Mouse (Mus musculus) embryonic facial prominence, embryonic 15.5 days (tissue): ENCODE measurements around the gene Slc30a2. TPM values are rescaled to one million over a fixed set of nuclear protein-coding genes. Genes with fewer than 3 reads are reported as not detected.

Source experiments
- ATAC-seq: fragments of 200-750 bp; cut with Nextera tagmentation; 2 replicates; pipeline ENCODE4 v1.8.0; 2017; ENCODE audit warnings: low read depth, moderate TSS enrichment; ENCODE audit not compliant: insufficient number of reproducible peaks, low FRiP score, low TSS enrichment
- H3K27ac ChIP-seq: fragments of 300-500 bp; sonication (generic); replicated peaks from 2 replicates; pipeline ENCODE4 v1.5.1; 2015; ENCODE audit warnings: mild to moderate bottlenecking, inconsistent platforms
- H3K27me3 ChIP-seq: fragments of 300-500 bp; sonication (generic); 2 replicates; pipeline ENCODE4 v1.6.1; 2015; ENCODE audit warnings: inconsistent platforms
- H3K36me3 ChIP-seq: fragments of 300-500 bp; sonication (generic); 2 replicates; pipeline ENCODE4 v1.6.1; 2015; ENCODE audit warnings: mild to moderate bottlenecking, inconsistent platforms
- H3K4me1 ChIP-seq: fragments of 300-500 bp; sonication (generic); 2 replicates; pipeline ENCODE4 v1.6.1; 2015; ENCODE audit warnings: inconsistent platforms
- H3K4me2 ChIP-seq: fragments of 300-500 bp; sonication (generic); replicated peaks from 2 replicates; pipeline ENCODE4 v1.6.1; 2015; ENCODE audit warnings: mild to moderate bottlenecking, inconsistent platforms
- H3K4me3 ChIP-seq: fragments of 300-500 bp; sonication (generic); replicated peaks from 2 replicates; pipeline ENCODE4 v1.5.1; 2015; ENCODE audit warnings: mild to moderate bottlenecking, inconsistent platforms
- H3K9ac ChIP-seq: fragments of 300-500 bp; sonication (generic); 2 replicates; pipeline ENCODE4 v1.6.1; 2015; ENCODE audit warnings: inconsistent platforms
- H3K9me3 ChIP-seq: fragments of 300-500 bp; sonication (generic); replicated peaks from 2 replicates; pipeline ENCODE4 v1.6.1; 2016; ENCODE audit warnings: inconsistent platforms
- WGBS: fragments of 180-500 bp; shearing (Covaris S2); methylation state at CpG from one replicate; pipeline ENCODE4 v1.1.7; 2015; 5-methylcytosine and 5-hydroxymethylcytosine counted together
- polyA plus RNA-seq: library from polyadenylated mRNA; unstranded; fragments of >200 nt; fragmentation: Nextera tagmentation; extraction: Ambion mirVana; gene quantifications from 2 replicates; pipeline ENCODE4 v1.2.1, GENCODE M21; 2015

The Slc30a2 gene
- polyA plus RNA-seq, 1 experiment from 2014 or later = 2.3 TPM

- WGBS = 29% methylated on average over 5 of the region's 5 CpGs
- H3K4me3 ChIP-seq = no peak overlapping the region
- H3K9ac ChIP-seq = no peak overlapping the region
- H3K4me2 ChIP-seq = no peak overlapping the region
- H3K9me3 ChIP-seq = no peaks in the 10 kb centered on the region
- H3K36me3 ChIP-seq = no peaks in the 10 kb centered on the region
- H3K4me1 ChIP-seq = peaks cover 36% of the 10 kb centered on the region
- no peak for ATAC-seq
- H3K27ac ChIP-seq = no peak overlapping the region
- H3K27me3 ChIP-seq = no peaks in the 10 kb centered on the region
These were observed 57.2 kb downstream of the Slc30a2 start for GRCm38 (mm10) chr4:134400206-134400605.

DNA sequence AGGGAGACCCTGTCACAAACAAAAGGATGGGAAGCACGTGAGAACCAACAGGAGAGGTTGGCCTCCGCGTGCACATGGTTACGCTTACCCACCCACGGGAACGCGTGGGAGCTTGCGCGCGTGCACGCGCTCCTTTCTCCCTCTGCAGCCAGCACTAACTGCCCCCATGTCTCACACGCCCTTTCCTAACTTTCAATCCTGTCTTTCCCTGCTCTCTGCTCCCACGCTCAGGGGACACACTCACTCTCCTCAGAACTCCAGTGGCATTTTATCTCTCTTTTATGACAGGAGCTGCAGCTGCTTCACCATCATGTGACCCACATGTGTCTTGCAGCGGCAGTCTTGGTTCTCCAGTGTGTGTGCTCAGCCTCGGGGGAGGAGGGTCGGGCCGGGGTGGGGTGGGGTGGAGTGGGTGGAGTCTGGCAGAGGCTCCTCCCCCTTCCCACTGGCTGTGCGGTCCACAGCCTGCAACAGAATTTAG lies 58.2 kb downstream of the Slc30a2 start:
- Histone ChIP-seq H3K4me2 (peak overlapping the region; percentile 82), H3K36me3 (0 out of 2 replicates have a peak, but pooled peaks cover 4% of the 10 kb centered on the region), H3K27ac (peak overlapping the region; percentile 58), H3K9ac (0 out of 2 replicates have a peak overlapping the region, but pooled peaks have one; percentile 3), H3K27me3 (no peaks in the 10 kb centered on the region), H3K4me1 (peaks cover 36% of the 10 kb centered on the region), H3K9me3 (no peaks in the 10 kb centered on the region), H3K4me3 (peak overlapping the region; percentile 39)
- 3% methylated on average over 19 of the region's 19 CpGs for WGBS
- peak; percentile 82 for ATAC-seq

DNA sequence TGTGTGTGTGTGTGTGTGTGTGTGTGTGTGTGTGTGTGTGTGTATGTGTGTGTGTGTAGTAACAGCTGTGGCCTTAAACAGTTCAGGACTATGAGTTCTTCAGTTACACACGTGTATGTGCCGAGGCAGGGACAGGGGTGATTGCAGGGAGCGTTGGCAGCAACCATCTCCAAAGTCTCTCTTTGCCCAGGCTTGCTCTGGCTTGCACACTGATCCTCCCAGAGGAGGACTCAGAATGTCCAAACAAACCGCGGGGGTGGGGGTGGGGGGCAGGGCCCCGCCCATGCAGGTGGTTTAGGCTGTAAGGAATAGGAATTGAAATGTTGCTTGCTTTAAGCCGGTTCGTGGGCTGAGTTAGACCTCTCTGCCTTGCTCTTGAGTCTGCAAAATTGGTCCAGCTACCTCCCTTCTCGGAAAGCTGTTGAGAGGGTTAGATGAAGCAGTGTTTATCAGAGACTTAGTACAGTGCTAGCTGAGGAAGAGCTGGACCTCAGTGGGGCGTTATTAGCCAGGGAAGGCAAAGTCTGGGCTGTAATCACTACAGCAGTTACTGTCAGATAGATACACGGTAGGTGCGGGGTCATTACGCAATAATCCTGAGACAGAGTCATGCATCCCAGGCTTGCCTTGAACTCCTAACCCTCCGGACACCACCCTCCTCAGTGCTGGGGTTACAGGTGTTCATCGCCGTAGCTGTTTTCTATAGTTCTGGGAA lies 59.0 kb downstream of the Slc30a2 start:
- 0 out of 2 replicates have a peak, but pooled peaks cover 4% of the 10 kb centered on the region for H3K36me3 ChIP-seq
- H3K27ac ChIP-seq = peak overlapping the region; percentile 58
- H3K9me3 ChIP-seq = no peaks in the 10 kb centered on the region
- ATAC-seq = peak; percentile 49; the same call in 1 of the 2 replicates
- peaks cover 35% of the 10 kb centered on the region for H3K4me1 ChIP-seq
- WGBS = 51% methylated on average over 16 of the region's 16 CpGs
- H3K4me2 ChIP-seq = peak overlapping the region; percentile 82
- no peak overlapping the region for H3K9ac ChIP-seq
- H3K27me3 ChIP-seq = no peaks in the 10 kb centered on the region
- peak overlapping the region; percentile 39; the same call in 1 of the 2 replicates for H3K4me3 ChIP-seq

DNA sequence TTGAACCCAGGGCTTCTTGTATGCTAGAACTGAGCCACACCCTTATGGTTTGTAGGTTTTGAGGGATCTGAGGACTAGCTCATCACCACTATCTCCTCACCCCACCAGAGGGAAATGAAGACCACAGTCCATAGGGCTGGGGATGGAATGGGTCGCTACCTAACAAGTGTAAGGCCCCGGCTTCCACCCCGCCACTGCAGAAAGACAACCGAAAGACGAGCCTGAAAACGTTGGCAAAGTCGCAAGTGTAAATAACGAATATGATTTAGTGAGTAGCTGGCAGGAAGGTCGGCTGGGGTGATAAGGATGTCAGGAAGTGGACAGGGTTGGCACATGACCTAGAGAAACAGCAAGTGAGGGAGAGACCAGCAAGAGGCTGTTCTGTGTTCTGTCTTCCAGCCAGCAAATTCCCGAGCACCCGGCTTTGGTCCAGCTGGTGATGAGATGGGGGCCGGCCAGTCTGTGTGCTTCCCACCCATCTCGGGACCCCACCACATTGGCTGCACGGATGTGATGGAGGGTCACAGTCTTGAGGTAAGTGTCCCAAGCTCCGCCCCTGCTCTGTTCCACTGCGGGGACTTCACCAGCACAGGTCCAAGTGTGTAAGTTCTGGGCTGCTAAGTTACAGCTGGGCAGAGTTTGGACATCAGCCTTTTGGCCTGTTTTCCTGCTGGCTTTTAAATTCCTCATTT lies 59.7 kb downstream of the Slc30a2 start:
- H3K4me2 ChIP-seq = no peak overlapping the region
- no peaks in the 10 kb centered on the region for H3K27me3 ChIP-seq
- no peak overlapping the region for H3K4me3 ChIP-seq
- 0 out of 2 replicates have a peak, but pooled peaks cover 4% of the 10 kb centered on the region for H3K36me3 ChIP-seq
- WGBS = 75% methylated on average over 16 of the region's 16 CpGs
- peaks cover 28% of the 10 kb centered on the region for H3K4me1 ChIP-seq
- H3K27ac ChIP-seq = no peak overlapping the region
- H3K9ac ChIP-seq = no peak overlapping the region
- no peak for ATAC-seq
- H3K9me3 ChIP-seq = no peaks in the 10 kb centered on the region

- ATAC-seq = no peak
- H3K36me3 ChIP-seq = 0 out of 2 replicates have a peak, but pooled peaks cover 4% of the 10 kb centered on the region
- WGBS = 61% methylated on average over 7 of the region's 7 CpGs
These were observed 60.7 kb downstream of the Slc30a2 start for GRCm38 (mm10) chr4:134403721-134404120.

More at GRCm38 (mm10) chr4:134403721-134404120, 60.7 kb downstream of the Slc30a2 start:
- no peaks in the 10 kb centered on the region for H3K9me3 ChIP-seq
- no peak overlapping the region for H3K4me3 ChIP-seq
- no peak overlapping the region for H3K4me2 ChIP-seq
- no peaks in the 10 kb centered on the region for H3K27me3 ChIP-seq
- no peak overlapping the region for H3K27ac ChIP-seq
- peaks cover 26% of the 10 kb centered on the region for H3K4me1 ChIP-seq
- H3K9ac ChIP-seq = no peak overlapping the region

Other genes starting within 250 kb of the Slc30a2 start
- 17.1 and 17.9 TPM in 2 replicates for gene Cd52, start 248.1 kb upstream of the Slc30a2 start, polyA plus RNA-seq
- 16.9 and 23.7 TPM in 2 replicates for gene Ubxn11, start 240.6 kb upstream of the Slc30a2 start, polyA plus RNA-seq
- 470 and 490 TPM in 2 replicates for gene Sh3bgrl3, start 214.4 kb upstream of the Slc30a2 start, polyA plus RNA-seq
- 37.4 and 41.8 TPM in 2 replicates for gene Cep85, start 156.1 kb upstream of the Slc30a2 start, polyA plus RNA-seq
- 0.07 and 0.20 TPM in 2 replicates for gene Gm7534, start 140.2 kb upstream of the Slc30a2 start, polyA plus RNA-seq
- gene Catsper4, start 115.8 kb upstream of the Slc30a2 start, polyA plus RNA-seq = 0.19 TPM in 1 of 2 replicates, not detected in the other
- gene Cnksr1, start 104.8 kb upstream of the Slc30a2 start, polyA plus RNA-seq = 6.1 and 6.7 TPM in 2 replicates
- 0.30 and 0.33 TPM in 2 replicates for gene E130218I03Rik, start 99.5 kb upstream of the Slc30a2 start, polyA plus RNA-seq
- gene Zfp593, start 97.6 kb upstream of the Slc30a2 start, polyA plus RNA-seq = 16.8 and 17.2 TPM in 2 replicates
- gene Gm30191, start 96.2 kb upstream of the Slc30a2 start, polyA plus RNA-seq = not detected in 2 replicates
- 6.7 and 6.8 TPM in 2 replicates for gene Grrp1, start 89.1 kb upstream of the Slc30a2 start, polyA plus RNA-seq
- 17.6 and 19.5 TPM in 2 replicates for gene Pdik1l, start 55.3 kb upstream of the Slc30a2 start, polyA plus RNA-seq
- gene Trim63, start 28.1 kb upstream of the Slc30a2 start, polyA plus RNA-seq = 6.3 and 9.4 TPM in 2 replicates
- 4.1 and 4.5 TPM in 2 replicates for gene Extl1, start 40.7 kb downstream of the Slc30a2 start, polyA plus RNA-seq
- 15.7 and 17.7 TPM in 2 replicates for gene Pafah2, start 53.1 kb downstream of the Slc30a2 start, polyA plus RNA-seq
- gene Stmn1, start 125.1 kb downstream of the Slc30a2 start, polyA plus RNA-seq = 1,403 and 1,438 TPM in 2 replicates
- gene Paqr7, start 153.5 kb downstream of the Slc30a2 start, polyA plus RNA-seq = 5.7 and 7.2 TPM in 2 replicates
- 8.8 and 8.9 TPM in 2 replicates for gene Aunip, start 167.8 kb downstream of the Slc30a2 start, polyA plus RNA-seq
- 111 and 116 TPM in 2 replicates for gene Mtfr1l, start 192.2 kb downstream of the Slc30a2 start, polyA plus RNA-seq
- 19.8 and 29.8 TPM in 2 replicates for gene Selenon, start 209.0 kb downstream of the Slc30a2 start, polyA plus RNA-seq